In genomic region chr6:50720346-50720745, GRCm38 (mm10) we compare ENCODE assay signal across 16 mouse cellular contexts.
A peak's percentile ranks its signal among the peaks of the same experiment; 100 is the strongest.
DNase-seq lines count a peak whose midpoint lies in the region; ATAC-seq lines count a peak whose summit lies in the region.
"Had no signal": no experiment of that assay in that cellular context is flagged by ENCODE, and none has a peak within 500 bp of the region (broad histone marks: within the 10 kb centered on the region; RNA-seq: fewer than 3 reads in every experiment).

No protein-coding gene starts in this region.

- DNase-seq in heart, adult 18-20 months, result peak; percentile 25 to 38
- peak; percentile 84 for DNase-seq in 3T3-L1 (ENCODE audit: low read depth, low spot score)
- DNase-seq in adipocyte (ENCODE audit: low spot score), result peak; percentile 49
- DNase-seq in gastrocnemius, postnatal 10 days, result peak; percentile 11
- no peak for DNase-seq in cerebellum, postnatal 14 days
- no peak for DNase-seq in thymus, postnatal 25 days
- DNase-seq in right cerebral cortex, postnatal 25 days, result no peak
- DNase-seq: kidney, adult 8-10 months; right cerebral cortex, postnatal 4 days; thymus, adult 18-20 months had no signal

- H3K9ac ChIP-seq in heart, embryonic 12.5 days, result no peak overlapping the region
- H3K9ac ChIP-seq: forebrain, embryonic 12.5 days; lung, embryonic 15.5 days; neural tube, embryonic 13.5 days had no signal

- no peaks in the 10 kb centered on the region for H3K27me3 ChIP-seq in heart, embryonic 12.5 days (replicated peaks)
- H3K27me3 ChIP-seq: forebrain, embryonic 12.5 days; lung, embryonic 15.5 days; neural tube, embryonic 13.5 days had no signal

- no peaks in the 10 kb centered on the region for H3K36me3 ChIP-seq in heart, embryonic 12.5 days
- H3K36me3 ChIP-seq: forebrain, embryonic 12.5 days; lung, embryonic 15.5 days; neural tube, embryonic 13.5 days had no signal

- no peak overlapping the region for H3K4me3 ChIP-seq in heart, embryonic 12.5 days
- H3K4me3 ChIP-seq: forebrain, embryonic 12.5 days; lung, embryonic 15.5 days; neural tube, embryonic 13.5 days had no signal

- H3K4me2 ChIP-seq in heart, embryonic 12.5 days, result no peak overlapping the region
- H3K4me2 ChIP-seq: forebrain, embryonic 12.5 days; liver, embryonic 11.5 days; lung, embryonic 15.5 days; neural tube, embryonic 13.5 days had no signal

- ATAC-seq in heart, embryonic 12.5 days (ENCODE audit: insufficient number of reproducible peaks, low FRiP score), result no peak
- ATAC-seq: hindbrain, postnatal 0 days had no signal

- no peaks in the 10 kb centered on the region for H3K4me1 ChIP-seq in heart, embryonic 12.5 days (replicated peaks)
- H3K4me1 ChIP-seq: lung, embryonic 15.5 days had no signal

- H3K27ac ChIP-seq in heart, embryonic 12.5 days (ENCODE audit: poor library complexity, severe bottlenecking), result no peak overlapping the region
- H3K27ac ChIP-seq: forebrain, embryonic 12.5 days; hindbrain, postnatal 0 days; lung, embryonic 15.5 days; neural tube, embryonic 13.5 days had no signal

- H3K9me3 ChIP-seq in heart, embryonic 12.5 days (replicated peaks), result no peaks in the 10 kb centered on the region
- H3K9me3 ChIP-seq: forebrain, embryonic 12.5 days; lung, embryonic 15.5 days; neural tube, embryonic 13.5 days had no signal

- 55% methylated on average over 4 of the region's 4 CpGs for WGBS in heart, embryonic 12.5 days

Comparison
In these comparisons a context has a peak if more than half of its experiments do, and no peak if none do; other contexts are left out.
1. DNase-seq: peak in heart, adult 18-20 months (2 of 2), 3T3-L1 (single experiment), adipocyte (single experiment) and gastrocnemius, postnatal 10 days (single experiment); none in cerebellum, postnatal 14 days (0 of 2), thymus, postnatal 25 days (single experiment) and right cerebral cortex, postnatal 25 days (single experiment).